Comparison of ENCODE assay signal across 24 mouse cellular contexts in genomic region chr1:40432169-40432568, GRCm38 (mm10). TPM values are rescaled to one million over a fixed set of nuclear protein-coding genes. Genes with fewer than 3 reads are reported as not detected.
DNase-seq lines count a peak whose midpoint lies in the region; ATAC-seq and TF ChIP-seq lines count a peak whose summit lies in the region.
"Had no signal": no experiment of that assay in that cellular context is flagged by ENCODE, and none has a peak within 500 bp of the region (broad histone marks: within the 10 kb centered on the region; RNA-seq: fewer than 3 reads in every experiment).

No protein-coding gene starts in this region.

- ATAC-seq in liver, embryonic 14.5 days (ENCODE audit: insufficient read depth) = no peak
- ATAC-seq in liver, embryonic 12.5 days = no peak
- no peak for ATAC-seq in liver, embryonic 16.5 days (ENCODE audit: low read depth)
- no peak for ATAC-seq in liver, postnatal 0 days
- ATAC-seq: activated CD4-positive, CD25-positive, alpha-beta regulatory T cell, adult 4 months; forebrain, embryonic 13.5 days; forebrain, embryonic 15.5 days; forebrain, postnatal 0 days; Patski had no signal

- no peaks in the 10 kb centered on the region for H3K9me3 ChIP-seq in liver, embryonic 14.5 days (ENCODE audit: control insufficient read depth, low read length)
- no peaks in the 10 kb centered on the region for H3K9me3 ChIP-seq in liver, embryonic 12.5 days (replicated peaks)
- H3K9me3 ChIP-seq in liver, embryonic 16.5 days (replicated peaks; ENCODE audit: control insufficient read depth, low read length) = no peaks in the 10 kb centered on the region
- H3K9me3 ChIP-seq in liver, postnatal 0 days (ENCODE audit: low read length) = no peaks in the 10 kb centered on the region
- H3K9me3 ChIP-seq: embryonic facial prominence, embryonic 10.5 days; embryonic facial prominence, embryonic 12.5 days; forebrain, embryonic 13.5 days; forebrain, embryonic 15.5 days had no signal

- peak overlapping the region; percentile 69; the same call in 1 of the 2 replicates for H3K4me2 ChIP-seq in liver, embryonic 14.5 days (ENCODE audit: low read depth)
- no peak overlapping the region for H3K4me2 ChIP-seq in liver, embryonic 12.5 days
- H3K4me2 ChIP-seq in liver, embryonic 16.5 days (ENCODE audit: low read depth, low read length) = peak overlapping the region; percentile 48; the same call in 1 of the 2 replicates
- H3K4me2 ChIP-seq in liver, postnatal 0 days (ENCODE audit: low read depth, low read length) = peak overlapping the region; percentile 62
- H3K4me2 ChIP-seq: embryonic facial prominence, embryonic 12.5 days; forebrain, embryonic 13.5 days; forebrain, embryonic 15.5 days had no signal

- H3K27me3 ChIP-seq in liver, embryonic 14.5 days (ENCODE audit: control insufficient read depth, insufficient read depth, low read length) = no peaks in the 10 kb centered on the region
- H3K27me3 ChIP-seq in liver, embryonic 12.5 days (replicated peaks) = no peaks in the 10 kb centered on the region
- no peaks in the 10 kb centered on the region for H3K27me3 ChIP-seq in liver, embryonic 16.5 days (ENCODE audit: control insufficient read depth, insufficient read depth, low read depth, low read length)
- no peaks in the 10 kb centered on the region for H3K27me3 ChIP-seq in liver, postnatal 0 days (ENCODE audit: insufficient read depth, low read length)
- H3K27me3 ChIP-seq: embryonic facial prominence, embryonic 12.5 days; forebrain, embryonic 13.5 days; forebrain, embryonic 15.5 days; Patski had no signal

- H3K4me3 ChIP-seq in liver, embryonic 14.5 days (ENCODE audit: insufficient read depth in 1 of 2, low read depth in 2 of 2, low read length in 2 of 2) = no peak overlapping the region
- no peak overlapping the region for H3K4me3 ChIP-seq in liver, embryonic 12.5 days
- H3K4me3 ChIP-seq in liver, embryonic 16.5 days (ENCODE audit: low read depth, low read length) = peak overlapping the region; percentile 8; the same call in 1 of the 2 replicates
- H3K4me3 ChIP-seq in liver, postnatal 0 days (ENCODE audit: low read depth, low read length) = 0 out of 2 replicates have a peak overlapping the region, but pooled peaks have one; percentile 39
- H3K4me3 ChIP-seq: embryonic facial prominence, embryonic 10.5 days; embryonic facial prominence, embryonic 12.5 days; forebrain, embryonic 13.5 days; forebrain, embryonic 15.5 days had no signal

- no peak for DNase-seq in liver, embryonic 14.5 days (ENCODE audit: low read depth in 3 of 3, low spot score in 3 of 3)
- DNase-seq in liver = no peak
- no peak for DNase-seq in liver, postnatal 0 days
- no peak for DNase-seq in urinary bladder, postnatal 14 days (ENCODE audit: low spot score)
- DNase-seq: adrenal gland, adult 8-10 months; adrenal gland, postnatal 14 days; adrenal gland, postnatal 36 days; cerebellum, adult 11-12 months; cerebellum, adult 2 months; cerebellum, adult 9-10 months; cerebellum, postnatal 10 days; cerebellum, postnatal 25 days; forebrain, postnatal 0 days had no signal

- WGBS in liver, embryonic 14.5 days (ENCODE audit: insufficient replicate concordance) = 44% methylated on average over 2 of the region's 2 CpGs
- WGBS in liver, embryonic 12.5 days (ENCODE audit: insufficient replicate concordance) = 65% methylated on average over 2 of the region's 2 CpGs
- 48% methylated on average over 2 of the region's 2 CpGs for WGBS in liver, embryonic 16.5 days (ENCODE audit: insufficient replicate concordance)
- WGBS in liver, postnatal 0 days (ENCODE audit: insufficient replicate concordance) = 64% methylated on average over 2 of the region's 2 CpGs

- H3K4me1 ChIP-seq in liver, embryonic 14.5 days (replicated peaks; ENCODE audit: control insufficient read depth in 2 of 2, insufficient read depth in 2 of 2, low read length in 1 of 2) = peaks cover 35 to 46% of the 10 kb centered on the region in 2 experiments
- peaks cover 56% of the 10 kb centered on the region for H3K4me1 ChIP-seq in liver, embryonic 12.5 days
- peaks cover 17% of the 10 kb centered on the region for H3K4me1 ChIP-seq in liver, embryonic 16.5 days (ENCODE audit: control insufficient read depth, low read depth, low read length)
- 0 out of 2 replicates have a peak, but pooled peaks cover 3% of the 10 kb centered on the region for H3K4me1 ChIP-seq in liver, postnatal 0 days (ENCODE audit: insufficient read depth)
- H3K4me1 ChIP-seq: forebrain, embryonic 13.5 days; forebrain, embryonic 15.5 days had no signal

- no peak for TF ChIP-seq CTCF in liver, embryonic 14.5 days (IDR thresholded peaks at IDR 0.05; ENCODE audit: low read depth)
- TF ChIP-seq CTCF in liver, postnatal 0 days (IDR thresholded peaks at IDR 0.05; ENCODE audit: low read depth) = no peak

- no peaks in the 10 kb centered on the region for H3K36me3 ChIP-seq in liver, embryonic 14.5 days (replicated peaks; ENCODE audit: control insufficient read depth, insufficient read depth, low read depth)
- no peaks in the 10 kb centered on the region for H3K36me3 ChIP-seq in liver, embryonic 12.5 days
- no peaks in the 10 kb centered on the region for H3K36me3 ChIP-seq in liver, embryonic 16.5 days (ENCODE audit: control insufficient read depth, insufficient read depth)
- no peaks in the 10 kb centered on the region for H3K36me3 ChIP-seq in liver, postnatal 0 days (replicated peaks; ENCODE audit: insufficient read depth, low read length)
- H3K36me3 ChIP-seq: embryonic facial prominence, embryonic 10.5 days; embryonic facial prominence, embryonic 12.5 days; forebrain, embryonic 15.5 days had no signal

- no peak overlapping the region for H3K27ac ChIP-seq in liver, embryonic 14.5 days
- no peak overlapping the region for H3K27ac ChIP-seq in liver, embryonic 12.5 days
- H3K27ac ChIP-seq in liver, embryonic 16.5 days (ENCODE audit: low read length) = no peak overlapping the region
- no peak overlapping the region for H3K27ac ChIP-seq in liver, postnatal 0 days (ENCODE audit: low read depth)
- H3K27ac ChIP-seq: embryonic facial prominence, embryonic 10.5 days; embryonic facial prominence, embryonic 12.5 days; forebrain, embryonic 13.5 days; forebrain, embryonic 15.5 days had no signal

- TF ChIP-seq EP300 in liver, embryonic 14.5 days (IDR thresholded peaks at IDR 0.05; ENCODE audit: low read depth) = no peak
- TF ChIP-seq EP300 in liver, postnatal 0 days (IDR thresholded peaks at IDR 0.05; ENCODE audit: low read depth) = no peak

- no peak overlapping the region for H3K9ac ChIP-seq in liver, embryonic 14.5 days (replicated peaks)
- H3K9ac ChIP-seq in liver, embryonic 12.5 days = no peak overlapping the region
- no peak overlapping the region for H3K9ac ChIP-seq in liver, embryonic 16.5 days (ENCODE audit: low read depth, low read length)
- 0 out of 2 replicates have a peak overlapping the region, but pooled peaks have one; percentile 17 for H3K9ac ChIP-seq in liver, postnatal 0 days (replicated peaks)
- H3K9ac ChIP-seq: embryonic facial prominence, embryonic 12.5 days; forebrain, embryonic 13.5 days; forebrain, embryonic 15.5 days; forebrain, postnatal 0 days had no signal

RNA-seq across cellular contexts. Expression of gene Il1rl1, which starts 2.8 kb away (rescaled TPM):
- polyA plus RNA-seq in liver, embryonic 14.5 days (2012; rRNA removed) = 2.9 and 3.8 TPM in 2 replicates
- polyA plus RNA-seq in liver, embryonic 14.5 days (2014; fragmentation: Nextera tagmentation; extraction: Ambion mirVana) = 2.7 and 3.0 TPM in 2 replicates
- polyA plus RNA-seq in liver, embryonic 12.5 days (2016; fragmentation: Nextera tagmentation; extraction: Ambion mirVana) = 2.5 and 2.7 TPM in 2 replicates
- polyA plus RNA-seq in liver, embryonic 16.5 days (2015; fragmentation: Nextera tagmentation; extraction: Ambion mirVana) = 5.3 and 5.7 TPM in 2 replicates
- 0.89 and 1.4 TPM in 2 replicates for polyA plus RNA-seq in liver, postnatal 0 days (2015; fragmentation: Nextera tagmentation; extraction: Ambion mirVana)
- polyA plus RNA-seq: forebrain, embryonic 13.5 days; forebrain, embryonic 15.5 days had no signal

RNA-seq across cellular contexts. Expression of gene Il18r1, which starts 33.2 kb away (rescaled TPM):
- 0.05 and 0.07 TPM in 2 replicates for polyA plus RNA-seq in liver, embryonic 14.5 days (2012; rRNA removed)
- 0.04 TPM in 1 of 2 replicates, not detected in the other for polyA plus RNA-seq in liver, embryonic 14.5 days (2014; fragmentation: Nextera tagmentation; extraction: Ambion mirVana)
- not detected in 2 replicates for polyA plus RNA-seq in liver, embryonic 12.5 days (2016; fragmentation: Nextera tagmentation; extraction: Ambion mirVana)
- 0.13 and 0.14 TPM in 2 replicates for polyA plus RNA-seq in liver, embryonic 16.5 days (2015; fragmentation: Nextera tagmentation; extraction: Ambion mirVana)
- 0.44 and 0.62 TPM in 2 replicates for polyA plus RNA-seq in liver, postnatal 0 days (2015; fragmentation: Nextera tagmentation; extraction: Ambion mirVana)
- polyA plus RNA-seq: C2C12; cerebellum, adult 2 months; cortical plate, adult 2 months; embryonic facial prominence, embryonic 10.5 days; embryonic facial prominence, embryonic 12.5 days; forebrain, embryonic 11.5 days; forebrain, embryonic 13.5 days; forebrain, embryonic 15.5 days; forebrain, postnatal 0 days; Patski had no signal

Comparison
In these comparisons a context has a peak if more than half of its experiments do, and no peak if none do; other contexts are left out.
1. H3K4me3 ChIP-seq: peak in liver, embryonic 16.5 days (single experiment) and liver, postnatal 0 days (single experiment); none in liver, embryonic 14.5 days (0 of 2) and liver, embryonic 12.5 days (single experiment).